Mouse (Mus musculus) liver, adult 2 months (tissue): Measurements from ENCODE around the gene Znfx1. TPM values are rescaled to one million over a fixed set of nuclear protein-coding genes. Genes with fewer than 3 reads are reported as not detected.

ENCODE experiments used
- DNase-seq: peaks from one replicate; pipeline ENCODE4 v3.0.0-alpha.2; 2011; ENCODE audit warnings: low read depth, low spot score; ENCODE audit errors: extremely low read depth
- H3K27ac ChIP-seq: fragments of 200-500 bp; replicated peaks from 2 replicates; pipeline ENCODE4 v1.5.1; 2012; ENCODE audit warnings: low read depth, mild to moderate bottlenecking, control low read depth, inconsistent platforms, low read length; ENCODE audit not compliant: insufficient read depth
- H3K27me3 ChIP-seq: fragments of 200-500 bp; 2 replicates; pipeline ENCODE4 v1.6.1; 2012; ENCODE audit warnings: mild to moderate bottlenecking, moderate library complexity, low read length, inconsistent platforms; ENCODE audit not compliant: control insufficient read depth, insufficient read depth
- H3K36me3 ChIP-seq: fragments of 200-500 bp; 2 replicates; pipeline ENCODE4 v1.6.1; 2012; ENCODE audit warnings: low read length, inconsistent platforms; ENCODE audit not compliant: control insufficient read depth, insufficient read depth
- H3K4me1 ChIP-seq: fragments of 200-500 bp; 2 replicates; pipeline ENCODE4 v1.6.1; 2011; ENCODE audit warnings: low read length; ENCODE audit not compliant: control insufficient read depth, insufficient read depth
- H3K4me3 ChIP-seq: fragments of 200-500 bp; 2 replicates; pipeline ENCODE4 v1.5.1; 2011; ENCODE audit warnings: low read depth, mild to moderate bottlenecking, control low read depth, low read length, moderate library complexity; ENCODE audit not compliant: insufficient read depth
- H3K79me2 ChIP-seq: fragments of 200-500 bp; 2 replicates; pipeline ENCODE4 v1.6.1; 2012; ENCODE audit warnings: inconsistent platforms, mild to moderate bottlenecking, low read length, moderate library complexity; ENCODE audit not compliant: control insufficient read depth, insufficient read depth
- H3K9ac ChIP-seq: fragments of 200-500 bp; 2 replicates; pipeline ENCODE4 v1.6.1; 2012; ENCODE audit warnings: low read depth, mild to moderate bottlenecking, control low read depth, inconsistent platforms, low read length
- CTCF ChIP-seq: fragments of 200-500 bp; IDR thresholded peaks from 2 replicates; pipeline ENCODE4 v1.5.1; 2011; ENCODE audit warnings: low read depth, low read length, control low read depth
- POLR2A ChIP-seq: fragments of 200-500 bp; IDR thresholded peaks from 2 replicates; pipeline ENCODE4 v1.6.1; 2011; ENCODE audit warnings: low read length, control low read depth; ENCODE audit not compliant: insufficient read depth; ENCODE audit errors: extremely low read depth
- WGBS: fragments of 180-500 bp; shearing (Covaris S2); methylation state at CpG from one replicate; pipeline ENCODE4 v1.1.7; 2018; 5-methylcytosine and 5-hydroxymethylcytosine counted together
- polyA plus RNA-seq: library from polyadenylated mRNA; depleted of rRNA; stranded (reverse); fragments of >200 nt; gene quantifications from 2 replicates; pipeline ENCODE4 v1.2.3, GENCODE M21; 2012
- total RNA-seq: library from RNA; depleted of rRNA; stranded (reverse); fragments of >200 nt; gene quantifications from 2 replicates; pipeline ENCODE4 v1.2.3, GENCODE M21; 2014

The Znfx1 gene
- total and polyA plus RNA-seq, 2 experiments: 21.6 to 23.3 TPM

DNA sequence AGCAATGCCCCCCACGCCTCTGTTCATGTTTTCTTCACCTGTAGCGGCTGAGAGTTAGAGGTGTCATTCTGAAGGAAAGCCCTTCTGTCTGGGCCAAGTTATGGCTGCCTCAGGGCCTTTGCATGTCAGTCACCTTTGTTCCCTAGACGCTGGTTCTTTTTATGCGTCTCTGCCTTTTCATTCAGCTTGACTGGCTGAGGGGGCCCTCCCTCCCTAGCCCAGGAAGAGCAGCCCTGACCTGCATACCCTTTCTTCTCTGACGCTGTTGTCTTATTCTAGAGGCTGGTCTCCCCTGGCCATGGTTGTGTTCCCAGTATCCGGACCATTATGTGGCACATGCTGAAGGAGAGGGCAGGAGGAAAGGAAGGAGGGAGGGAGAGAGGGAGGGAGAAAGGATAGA is 18.3 kb upstream of the Znfx1 start:
- no peaks in the 10 kb centered on the region for H3K36me3 ChIP-seq
- TF ChIP-seq POLR2A (no peak), CTCF (no peak)
- no peak for DNase-seq
- H3K27me3 ChIP-seq: no peaks in the 10 kb centered on the region
- H3K4me3 ChIP-seq: no peak overlapping the region
- no peak overlapping the region for H3K9ac ChIP-seq
- H3K27ac ChIP-seq: no peak overlapping the region
- no peaks in the 10 kb centered on the region for H3K79me2 ChIP-seq
- WGBS: 76% methylated on average over 6 of the region's 6 CpGs
- H3K4me1 ChIP-seq: no peaks in the 10 kb centered on the region

DNA sequence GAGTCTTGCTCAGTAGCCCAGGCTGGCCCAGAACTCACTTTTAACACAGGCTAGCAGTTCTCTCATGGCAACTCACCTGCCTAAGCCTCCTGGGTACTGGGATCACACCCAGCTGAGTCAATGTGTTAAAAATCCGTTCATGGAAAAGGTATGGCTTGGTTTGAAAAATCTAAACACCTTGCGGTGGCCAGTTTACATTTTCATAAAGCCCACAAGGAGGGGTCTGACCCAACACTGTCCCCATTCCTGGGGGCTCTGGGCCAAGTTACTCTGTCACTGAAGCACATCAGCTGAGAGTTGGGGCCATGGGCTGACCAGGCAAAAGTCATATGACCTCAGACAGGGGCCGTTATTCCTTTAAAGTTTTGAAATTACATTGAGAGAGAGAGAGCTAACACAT is 17.6 kb upstream of the Znfx1 start:
- no peak for DNase-seq
- H3K4me1 ChIP-seq: no peaks in the 10 kb centered on the region
- H3K36me3 ChIP-seq: no peaks in the 10 kb centered on the region
- no peak overlapping the region for H3K27ac ChIP-seq
- no peaks in the 10 kb centered on the region for H3K79me2 ChIP-seq
- H3K27me3 ChIP-seq: no peaks in the 10 kb centered on the region
- WGBS: 82% methylated on average over 3 of the region's 3 CpGs
- TF ChIP-seq CTCF: no peak
- H3K9ac ChIP-seq: no peak overlapping the region
- H3K4me3 ChIP-seq: no peak overlapping the region

DNA sequence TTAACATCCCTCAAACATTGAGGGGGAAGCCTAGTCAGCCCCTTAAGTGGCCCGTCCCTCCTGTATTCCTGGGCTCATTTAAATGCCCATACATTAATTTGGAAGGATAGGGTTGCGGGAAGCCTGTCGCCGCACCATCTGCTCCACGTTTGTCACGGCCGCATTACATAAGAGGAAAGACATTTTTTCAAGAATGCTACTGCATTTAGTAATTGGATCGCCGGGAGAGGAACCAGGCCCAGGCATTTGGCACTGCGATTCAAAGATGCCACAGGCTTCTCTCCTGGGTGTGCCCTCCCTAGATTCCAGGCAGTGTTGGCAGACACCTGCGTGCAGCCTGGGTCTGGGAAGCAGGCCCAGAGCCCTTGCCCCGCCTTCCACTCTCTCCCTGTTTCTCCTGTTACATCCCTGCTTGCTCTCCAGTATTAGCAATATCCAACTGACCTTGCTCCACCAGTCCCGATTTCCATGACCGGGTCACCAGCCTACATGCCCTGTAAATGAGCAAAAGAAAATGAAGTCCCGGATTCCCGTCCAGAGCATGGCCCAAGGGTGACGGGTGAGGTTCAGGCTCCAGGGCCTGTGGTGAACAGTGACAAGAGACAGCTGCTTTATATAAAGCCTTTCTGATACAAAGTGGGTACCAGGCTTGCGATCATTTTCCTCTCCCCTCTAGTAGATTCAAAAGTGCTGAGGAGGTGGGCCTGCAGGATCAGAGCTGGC is 16.9 kb upstream of the Znfx1 start:
- Histone ChIP-seq H3K27ac (no peak overlapping the region), H3K9ac (no peak overlapping the region), H3K36me3 (no peaks in the 10 kb centered on the region), H3K4me3 (no peak overlapping the region), H3K4me1 (no peaks in the 10 kb centered on the region), H3K27me3 (no peaks in the 10 kb centered on the region), H3K79me2 (no peaks in the 10 kb centered on the region)
- DNase-seq: no peak
- no peak for TF ChIP-seq POLR2A
- no peak for TF ChIP-seq CTCF
- whole genome bisulfite sequencing: 70% methylated on average over 18 of the region's 18 CpGs

DNA sequence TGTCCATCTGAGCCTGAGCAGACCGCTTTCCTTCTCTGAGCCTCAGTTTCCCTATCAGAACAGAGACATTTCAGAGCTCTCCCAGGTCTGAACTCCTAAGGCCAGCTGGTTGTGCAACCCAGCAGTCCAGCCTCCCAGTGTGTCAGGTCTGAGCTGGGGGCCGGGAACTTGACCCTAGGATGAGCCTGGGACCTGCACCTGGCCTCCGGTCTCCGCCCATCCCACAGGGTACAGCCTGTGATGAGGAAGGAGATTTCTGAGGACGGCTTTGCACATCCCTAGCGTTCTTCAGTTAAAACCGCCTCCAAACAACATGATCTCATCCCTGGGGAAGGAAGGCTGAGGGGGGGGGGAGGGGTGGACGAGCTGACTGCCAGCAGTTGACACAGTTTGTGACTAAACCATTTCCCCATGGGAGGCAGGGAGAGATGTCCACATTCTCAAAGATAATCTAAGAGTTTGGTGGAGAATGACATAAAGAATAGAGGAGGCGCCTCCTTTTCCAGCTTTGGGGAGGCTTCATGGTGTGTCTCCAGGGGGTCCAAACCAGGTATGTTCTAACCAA is 16.2 kb upstream of the Znfx1 start:
- no peak for TF ChIP-seq POLR2A
- TF ChIP-seq CTCF: no peak
- WGBS: 51% methylated on average over 9 of the region's 9 CpGs
- no peak overlapping the region for H3K9ac ChIP-seq

DNA sequence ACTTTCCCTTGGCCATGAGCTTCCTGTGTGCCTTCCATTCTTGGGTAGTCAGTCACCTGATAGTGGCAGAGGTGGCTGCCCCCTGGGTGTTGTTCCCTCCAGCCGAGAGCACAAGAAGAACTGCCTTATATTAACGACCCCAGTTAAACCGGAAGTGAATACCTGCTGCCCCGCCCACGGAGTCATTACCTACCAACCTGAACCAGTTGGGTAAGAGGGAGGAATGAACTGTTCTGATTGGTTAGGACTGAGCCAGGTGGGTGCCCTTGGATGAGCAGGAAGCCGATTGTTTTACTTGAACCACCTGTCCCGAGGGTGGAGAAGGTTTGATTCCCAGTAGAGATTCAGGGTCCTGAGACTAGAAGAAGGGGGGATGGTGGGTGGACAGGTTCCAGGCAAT is 15.7 kb upstream of the Znfx1 start:
- Histone ChIP-seq H3K9ac (no peak overlapping the region), H3K27me3 (no peaks in the 10 kb centered on the region), H3K79me2 (no peaks in the 10 kb centered on the region), H3K4me3 (no peak overlapping the region), H3K36me3 (no peaks in the 10 kb centered on the region), H3K27ac (no peak overlapping the region), H3K4me1 (no peaks in the 10 kb centered on the region)
- no peak for TF ChIP-seq CTCF
- TF ChIP-seq POLR2A: no peak
- whole genome bisulfite sequencing: 34% methylated on average over 7 of the region's 7 CpGs
- no peak for DNase-seq

More for the DNA sequence above, 16.2 kb upstream of the Znfx1 start:
- H3K4me1 ChIP-seq: no peaks in the 10 kb centered on the region
- H3K36me3 ChIP-seq: no peaks in the 10 kb centered on the region
- no peaks in the 10 kb centered on the region for H3K27me3 ChIP-seq
- no peak for DNase-seq
- H3K27ac ChIP-seq: no peak overlapping the region
- H3K79me2 ChIP-seq: no peaks in the 10 kb centered on the region
- no peak overlapping the region for H3K4me3 ChIP-seq
